Mouse (Mus musculus): Measurements from ENCODE around the gene St6galnac1.

St6galnac1 gene

GRCm38 (mm10) chr11:116729276-116730008 is 45.9 kb downstream of the St6galnac1 start:
- no peak for DNase-seq (ENCODE audit: low spot score in 2 of 2)

GRCm38 (mm10) chr11:116726156-116726555 is 49.2 kb downstream of the St6galnac1 start:
- DNase-seq (ENCODE audit: low spot score in 2 of 2), result no peak

DNA sequence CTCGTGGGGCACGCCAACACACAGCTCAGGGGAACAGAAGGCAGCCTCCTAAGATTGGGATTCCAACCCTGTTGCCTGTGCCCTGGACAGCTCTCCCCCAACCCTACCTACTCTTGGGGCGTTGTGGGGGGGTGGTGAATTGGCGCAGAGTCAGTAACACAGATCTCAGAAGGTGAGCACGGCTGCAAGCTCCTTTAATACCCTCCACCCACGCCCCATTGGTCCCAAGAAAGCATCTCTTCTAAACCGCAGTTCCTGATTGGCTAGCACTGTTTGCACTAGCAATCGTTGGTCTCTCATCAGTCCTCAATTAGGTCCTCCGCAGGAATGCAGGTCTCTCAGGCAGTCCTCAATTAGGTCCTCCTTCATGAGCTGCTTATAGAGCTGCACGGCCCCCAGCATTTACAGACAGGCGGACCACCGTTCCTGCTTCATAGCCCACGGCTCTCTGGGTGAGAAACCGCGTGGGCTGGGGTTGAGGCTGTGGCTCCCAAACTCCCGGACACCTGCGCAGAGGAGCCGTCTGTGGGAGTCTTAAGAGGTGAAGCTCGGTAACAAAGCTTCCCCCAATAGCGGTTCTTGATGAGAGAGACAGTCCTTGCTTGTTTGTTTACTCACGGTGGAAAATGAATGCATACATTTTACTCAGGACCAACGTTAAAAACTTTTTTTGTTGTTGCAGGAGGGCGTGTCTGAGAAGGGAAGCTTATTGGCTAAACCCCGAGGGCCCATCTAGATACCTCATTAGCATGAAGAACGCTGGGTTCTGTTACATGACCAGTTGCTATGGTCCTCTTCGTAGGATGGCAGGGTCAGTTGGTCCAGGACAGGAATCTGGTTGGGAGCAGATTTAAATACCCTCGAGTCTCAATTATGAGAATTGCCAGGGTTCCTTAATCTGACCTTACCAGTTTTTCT is 50.0 kb downstream of the St6galnac1 start:
- no peak for DNase-seq (ENCODE audit: low spot score in 2 of 2)

GRCm38 (mm10) chr11:116723064-116723463 is 52.2 kb downstream of the St6galnac1 start:
- no peak for DNase-seq (ENCODE audit: low spot score in 2 of 2)

DNA sequence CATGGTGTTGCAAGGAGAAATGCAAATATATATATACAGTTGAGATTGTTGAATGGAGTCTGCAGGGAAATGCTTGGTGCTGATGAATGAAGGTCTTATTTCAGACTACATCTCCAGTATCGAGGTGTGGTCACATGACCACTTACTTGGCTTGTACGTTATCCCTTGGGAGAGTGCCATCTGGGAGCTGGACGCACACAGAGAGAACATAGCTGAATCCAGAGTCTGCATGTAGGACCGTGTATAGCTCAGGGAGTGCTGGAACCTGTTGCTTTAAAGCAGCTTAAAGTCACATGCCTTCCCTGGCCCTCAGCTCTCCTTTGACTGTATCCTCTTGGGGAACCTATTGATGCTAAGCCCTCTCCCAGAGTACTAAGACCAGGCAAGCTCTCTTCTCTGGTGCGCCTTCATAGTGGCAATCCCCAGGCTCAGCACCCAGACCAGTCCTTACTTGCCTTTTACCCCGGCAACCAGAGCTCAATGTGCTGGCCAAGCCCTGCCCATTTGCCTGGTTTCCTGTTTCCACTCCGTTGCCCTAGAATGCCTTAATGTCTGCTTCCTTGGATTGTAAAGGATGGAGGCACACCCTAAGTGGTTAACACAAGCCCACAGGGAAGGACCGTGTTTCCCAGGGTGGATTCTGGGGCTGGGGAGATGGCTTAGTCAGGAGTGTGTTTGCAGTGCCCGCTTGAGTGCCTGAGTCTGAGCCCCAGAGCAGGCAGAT is 53.6 kb downstream of the St6galnac1 start:
- DNase-seq (ENCODE audit: low spot score in 2 of 2), result no peak

DNA sequence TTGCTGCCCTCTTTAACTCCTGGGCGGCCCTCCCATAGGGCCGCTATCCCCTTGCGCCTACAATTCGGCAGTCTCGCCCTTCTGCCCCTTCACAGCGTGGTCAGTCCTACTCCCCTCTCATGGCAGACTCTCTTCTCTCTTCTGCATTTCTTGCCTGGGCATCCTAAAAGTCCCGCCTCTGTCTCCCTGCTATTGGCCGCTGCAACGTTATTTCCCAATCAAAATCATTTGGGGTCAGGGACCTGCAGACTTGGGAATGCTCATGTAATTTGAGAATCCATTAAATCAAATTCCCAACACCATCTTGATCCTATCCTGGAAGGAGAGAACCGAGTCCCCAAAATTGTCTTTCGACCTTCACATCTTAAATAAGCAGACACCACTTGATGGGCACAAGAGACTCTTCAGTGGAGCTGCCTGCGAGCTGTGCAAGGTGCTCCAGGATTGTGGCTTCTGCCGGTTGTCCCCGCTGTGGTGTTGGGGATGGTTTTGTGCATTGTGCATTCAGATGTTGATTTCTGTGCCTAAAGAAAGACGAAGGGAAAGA is 54.9 kb downstream of the St6galnac1 start:
- DNase-seq (ENCODE audit: low spot score in 2 of 2), result no peak

Data from spleen, postnatal 4 days (tissue).